Mouse (Mus musculus) urinary bladder, postnatal 0 days (tissue): ENCODE data around the gene Dscaml1. TPM values are rescaled to one million over a fixed set of nuclear protein-coding genes. Genes with fewer than 3 reads are reported as not detected.

Experiments used
- polyA plus RNA-seq: library from polyadenylated mRNA; unstranded; fragments of >200 nt; fragmentation: Nextera tagmentation; extraction: Ambion mirVana; gene quantifications from 2 replicates; pipeline ENCODE4 v1.2.1, GENCODE M21; 2015

Dscaml1 gene
- polyA plus RNA-seq, result 0.88 and 1.3 TPM in 2 replicates

GRCm38 (mm10) chr9:45426456-45426855 lies at the start of gene Dscaml1:
Gene Dscaml1 (plus strand): TSS chr9:45426628.

GRCm38 (mm10) chr9:45399434-45399833 lies 27.0 kb upstream of the Dscaml1 start, which contains the start of gene Fxyd2:
Gene Fxyd2 (plus strand): TSS chr9:45399669.

Other genes with a start within 250 kb of the Dscaml1 start
- 0.07 and 0.08 TPM in 2 replicates for gene BC049352, start 244.6 kb upstream of the Dscaml1 start, polyA plus RNA-seq
- gene Tmprss4, start 222.5 kb upstream of the Dscaml1 start, polyA plus RNA-seq, result 1.6 TPM in 2 replicates
- gene Il10ra, start 157.5 kb upstream of the Dscaml1 start, polyA plus RNA-seq, result 0.87 and 2.2 TPM in 2 replicates
- gene Tmprss13, start 107.5 kb upstream of the Dscaml1 start, polyA plus RNA-seq, result 17.5 and 19.6 TPM in 2 replicates
- gene Fxyd6, start 56.4 kb upstream of the Dscaml1 start, polyA plus RNA-seq, result 49.8 and 54.6 TPM in 2 replicates
- 3.1 and 3.2 TPM in 2 replicates for gene Fxyd2, start 27.0 kb upstream of the Dscaml1 start, polyA plus RNA-seq